Mouse (Mus musculus) T-helper 1 cell (primary cell): Measurements from ENCODE around the gene Nlrp10.

Source experiments
- in situ Hi-C: fragments of 300-600 bp; cut with MboI, MseI; formaldehyde crosslinking; loops from one replicate; pipeline ENCODE4 v1.15.1; 2025; ENCODE audit warnings: high pct_unique_total_duplicates

Nlrp10 gene

DNA sequence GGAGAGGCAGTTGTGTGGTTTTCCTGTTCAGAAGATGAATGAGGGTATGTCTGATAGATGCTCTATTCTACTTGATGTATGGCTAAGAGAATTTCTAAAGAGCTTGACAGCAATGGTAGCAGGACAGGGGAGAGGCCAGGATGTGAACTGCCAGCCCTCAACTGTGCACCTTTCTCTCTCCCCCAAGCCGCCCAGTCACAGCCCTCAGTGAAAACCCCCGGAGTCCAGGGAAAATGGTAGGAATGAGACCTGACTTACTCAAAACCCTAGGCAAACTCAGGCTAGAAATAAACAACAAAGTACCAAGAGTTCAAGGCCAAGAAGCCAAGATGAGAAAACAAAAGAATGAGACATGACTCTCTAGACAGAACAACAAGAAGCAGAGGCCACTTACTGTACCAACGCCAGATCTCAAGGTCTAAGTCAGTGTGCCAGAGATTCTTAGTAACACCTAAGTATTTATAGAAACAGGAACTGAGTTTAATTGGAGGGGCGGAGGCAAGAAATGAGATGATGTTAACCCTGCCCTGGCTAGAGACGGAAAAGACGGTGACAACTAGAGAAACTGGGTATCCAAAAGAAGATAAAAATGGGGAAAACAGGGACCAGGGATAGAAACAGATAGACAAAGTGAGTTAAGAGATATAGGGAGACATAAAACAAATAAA lies at the start of gene Nlrp10:
TSS of gene Nlrp10 (minus strand) at position 453 of the 668 bp plus-strand sequence.
- in situ Hi-C loops, result no loop called here

DNA sequence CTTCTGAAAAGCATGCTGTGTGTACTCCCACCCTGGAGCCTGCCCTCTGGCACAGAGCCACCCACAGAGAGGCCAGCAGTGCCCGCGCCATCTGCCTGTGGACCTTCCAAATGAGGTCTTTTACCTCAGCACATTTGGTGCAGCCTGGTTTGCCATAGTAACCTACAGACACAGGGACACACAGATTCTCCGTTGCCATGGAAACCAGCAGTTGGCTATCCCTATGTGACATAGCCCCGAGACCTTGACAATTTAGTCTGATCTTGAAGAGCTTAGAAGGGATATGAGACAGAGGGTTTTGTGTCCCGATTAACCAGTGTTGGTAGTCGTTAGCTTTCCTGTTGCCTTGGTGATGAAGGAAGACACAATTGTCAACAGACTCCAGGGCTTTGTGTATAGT lies 42.3 kb upstream of the Nlrp10 start:
- in situ Hi-C loops, result no loop called here

- in situ Hi-C loops, result loop anchor here (5.0 kb wide), 1 partner anchor 54 kb away; no protein-coding TSS in a partner anchor
Measured at GRCm38 (mm10) chr7:108968201-108968600, 38.2 kb upstream of the Nlrp10 start.

GRCm38 (mm10) chr7:108966742-108967362 lies 36.9 kb upstream of the Nlrp10 start:
- in situ Hi-C loops, result loop anchor here (5.0 kb wide), 1 partner anchor 55 kb away; no protein-coding TSS in a partner anchor

- in situ Hi-C loops, result loop anchor here (5.0 kb wide), 1 partner anchor 56 kb away; no protein-coding TSS in a partner anchor
Measured at GRCm38 (mm10) chr7:108965968-108966367, 36.0 kb upstream of the Nlrp10 start.

DNA sequence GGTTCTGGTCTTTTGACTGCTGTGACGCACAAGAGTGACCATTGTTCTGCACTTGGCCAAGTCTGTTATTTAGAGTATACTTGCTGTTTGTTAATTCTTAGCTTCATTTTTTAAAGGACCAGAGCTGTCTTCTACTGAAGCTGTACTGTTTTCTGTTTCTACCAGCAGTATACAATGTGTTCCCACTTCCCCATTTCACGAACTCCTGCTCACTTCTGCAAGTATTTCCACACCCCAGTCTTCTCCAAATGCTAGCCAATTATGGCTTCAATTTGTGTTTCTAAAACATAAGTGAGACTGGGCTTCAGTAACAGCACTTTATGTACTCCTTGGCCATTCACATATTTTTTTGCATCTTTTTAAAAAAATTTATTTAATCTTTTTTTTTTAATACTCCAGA lies 27.8 kb upstream of the Nlrp10 start:
- in situ Hi-C loops, result no loop called here

DNA sequence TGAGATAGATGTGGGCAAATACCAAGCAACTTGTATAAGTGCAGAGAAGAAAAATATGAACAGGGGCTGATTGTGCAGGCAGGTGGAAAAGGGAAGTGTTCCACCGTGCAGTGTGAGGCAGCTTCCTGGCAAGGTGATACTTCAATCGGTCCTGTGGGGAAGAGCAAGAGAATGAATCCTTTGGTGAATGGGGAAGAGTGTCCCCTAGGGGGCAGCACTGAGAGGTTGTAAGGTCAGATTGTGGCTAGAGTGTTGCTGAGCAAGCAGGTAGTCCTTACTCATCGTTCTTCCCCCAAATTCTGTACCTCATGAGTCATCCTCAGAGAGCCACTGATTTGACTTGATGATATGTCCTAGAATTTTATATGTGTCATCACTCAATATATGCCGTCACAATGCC lies 24.2 kb upstream of the Nlrp10 start:
- in situ Hi-C loops, result no loop called here

GRCm38 (mm10) chr7:108952801-108953200 lies 22.8 kb upstream of the Nlrp10 start:
- in situ Hi-C loops, result no loop called here

DNA sequence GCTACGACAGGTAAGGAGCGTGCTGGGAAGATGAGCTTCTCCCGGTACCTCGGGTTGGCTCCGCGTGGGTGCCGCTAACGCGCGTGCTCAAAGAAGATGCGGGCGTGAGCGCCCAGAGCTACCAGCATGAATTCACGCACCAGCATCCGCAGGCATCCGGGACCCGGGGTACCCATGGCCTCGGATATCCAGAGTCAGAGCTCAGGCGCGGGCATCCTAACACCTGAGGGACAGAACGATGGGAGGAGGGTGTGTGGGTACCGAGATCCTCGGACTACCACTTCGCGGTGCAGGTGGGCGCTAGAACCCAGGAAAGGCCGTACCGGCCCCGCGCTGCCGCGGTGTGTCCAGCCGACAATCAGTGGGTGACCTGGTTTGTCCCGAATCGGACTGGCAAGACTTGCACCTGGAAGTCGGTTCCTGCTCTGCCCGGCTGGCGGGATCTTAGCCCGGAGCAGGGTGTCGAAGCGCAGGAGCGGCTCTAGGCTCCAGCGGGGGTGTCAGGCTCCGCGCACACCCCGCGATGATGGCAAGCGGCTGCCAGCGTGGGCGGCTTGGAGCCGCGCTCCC lies 20.9 kb upstream of the Nlrp10 start:
- in situ Hi-C loops, result no loop called here

- in situ Hi-C loops, result no loop called here
Measured at GRCm38 (mm10) chr7:108950312-108950761, 20.4 kb upstream of the Nlrp10 start, which contains the start of gene Tub. Gene Tub (plus strand): TSS chr7:108950338.

- in situ Hi-C loops, result no loop called here
Measured at GRCm38 (mm10) chr7:108949301-108949700, 19.3 kb upstream of the Nlrp10 start.

- in situ Hi-C loops, result no loop called here
Measured at GRCm38 (mm10) chr7:108948611-108949010, 18.6 kb upstream of the Nlrp10 start.

- in situ Hi-C loops, result no loop called here
Measured at GRCm38 (mm10) chr7:108944002-108944401, 14.0 kb upstream of the Nlrp10 start.

- in situ Hi-C loops, result no loop called here
Measured at GRCm38 (mm10) chr7:108941466-108941865, 11.5 kb upstream of the Nlrp10 start.

GRCm38 (mm10) chr7:108936591-108936990 lies 6.6 kb upstream of the Nlrp10 start:
- in situ Hi-C loops, result no loop called here

DNA sequence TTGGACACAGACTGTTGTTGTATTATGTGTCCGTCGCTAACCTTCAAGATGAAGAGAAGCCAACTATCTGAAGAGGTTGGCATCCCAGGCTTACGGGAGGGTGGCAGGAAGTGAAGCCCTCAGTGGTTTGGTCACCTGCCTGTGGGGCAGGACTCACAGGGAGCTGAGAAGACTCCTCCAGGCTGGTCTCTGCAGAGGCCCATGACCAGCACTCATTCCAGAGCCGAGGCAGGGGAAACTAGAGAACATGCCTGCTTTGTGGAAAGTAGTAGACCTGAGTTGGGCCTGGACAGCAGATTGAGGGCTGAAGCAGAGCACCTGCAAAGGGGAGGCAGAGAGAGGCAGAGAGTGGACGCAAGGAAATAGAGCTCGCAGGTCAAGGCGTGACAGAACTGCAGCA lies 5.4 kb upstream of the Nlrp10 start:
- in situ Hi-C loops, result no loop called here

DNA sequence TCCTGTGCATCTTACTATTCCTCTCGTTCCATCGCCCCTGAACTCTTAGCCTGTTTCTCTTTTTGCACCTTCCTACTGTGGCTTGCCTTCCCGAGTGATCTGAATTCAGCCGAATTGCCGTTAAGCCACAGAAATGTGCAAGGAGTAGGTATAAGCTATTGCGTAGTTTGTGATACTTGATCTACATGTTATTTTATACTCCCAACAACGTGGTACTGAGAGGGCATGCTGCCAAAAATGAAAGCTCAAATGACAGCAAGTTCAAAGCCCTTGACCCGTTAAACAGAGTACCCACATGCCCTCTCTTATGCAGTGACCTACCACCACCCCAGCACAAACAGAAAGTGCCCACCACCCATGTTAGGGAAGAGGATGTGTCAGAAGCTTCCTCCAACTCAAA lies 4.9 kb upstream of the Nlrp10 start:
- in situ Hi-C loops, result no loop called here

GRCm38 (mm10) chr7:108933794-108934731 lies 4.1 kb upstream of the Nlrp10 start, which contains the start of gene Eif3f:
Gene Eif3f (plus strand): TSS chr7:108934417.
- in situ Hi-C loops, result no loop called here

DNA sequence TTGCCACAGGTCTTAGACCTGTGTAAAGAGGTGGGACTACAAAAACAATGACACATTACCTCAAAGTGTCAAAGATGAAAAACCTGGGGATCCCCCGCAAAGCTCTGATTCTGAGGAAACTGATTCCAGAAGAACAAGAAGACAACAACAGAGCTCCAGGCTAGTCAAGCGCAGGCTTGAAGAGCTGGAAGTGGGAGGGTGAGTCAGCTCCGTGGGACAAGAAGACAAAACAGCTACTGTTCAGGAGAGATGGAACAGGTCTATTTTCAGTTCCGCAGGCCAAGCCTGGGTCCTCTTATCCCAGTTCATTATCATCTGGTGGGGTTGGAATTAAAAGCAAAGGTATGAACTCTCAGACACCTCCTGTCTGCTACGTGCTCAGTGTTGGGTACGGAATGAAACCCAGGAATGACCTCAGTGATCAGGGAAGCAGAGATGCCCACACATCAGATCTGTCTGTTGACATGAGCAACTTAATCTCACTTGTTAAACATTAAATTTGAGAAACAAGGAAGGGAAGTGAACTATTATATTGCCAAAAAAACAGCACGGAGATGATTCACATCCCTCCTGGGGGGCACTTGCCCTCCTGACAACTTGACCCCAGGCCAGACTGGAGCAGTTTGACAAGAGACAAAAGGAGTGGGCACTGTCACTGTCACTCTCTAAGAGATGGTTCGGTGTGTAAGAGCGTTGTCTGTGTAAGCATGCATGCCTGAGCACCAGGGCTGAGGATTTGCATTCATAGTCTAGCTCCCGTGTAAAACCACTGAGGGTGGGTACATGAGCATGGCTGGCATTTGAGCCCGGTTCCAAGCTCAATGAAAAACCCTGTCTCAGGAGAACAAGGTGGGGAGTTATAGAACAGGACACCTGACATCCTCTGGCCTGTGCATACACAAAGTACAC lies 1.4 kb downstream of the Nlrp10 start:
- in situ Hi-C loops, result no loop called here

DNA sequence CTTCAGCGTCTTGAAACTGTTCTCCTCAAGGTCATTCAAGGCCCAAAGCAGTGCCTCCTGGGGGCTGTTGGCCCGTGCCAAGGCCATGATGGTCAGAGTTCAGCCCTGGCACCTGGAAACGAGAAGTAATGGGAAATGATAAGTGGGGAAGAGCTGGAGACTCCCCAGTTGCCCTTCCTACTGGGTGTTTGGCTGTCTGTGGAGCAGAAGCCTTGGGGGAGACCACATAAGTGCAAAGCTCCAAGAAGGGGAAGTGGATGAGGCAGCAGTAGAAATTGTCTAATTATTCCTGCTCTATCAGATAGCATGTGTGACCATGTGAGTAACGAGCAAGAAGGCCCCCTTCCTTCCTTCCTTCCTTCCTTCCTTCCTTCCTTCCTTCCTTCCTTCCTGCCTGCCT lies 2.9 kb downstream of the Nlrp10 start:
- in situ Hi-C loops, result no loop called here

DNA sequence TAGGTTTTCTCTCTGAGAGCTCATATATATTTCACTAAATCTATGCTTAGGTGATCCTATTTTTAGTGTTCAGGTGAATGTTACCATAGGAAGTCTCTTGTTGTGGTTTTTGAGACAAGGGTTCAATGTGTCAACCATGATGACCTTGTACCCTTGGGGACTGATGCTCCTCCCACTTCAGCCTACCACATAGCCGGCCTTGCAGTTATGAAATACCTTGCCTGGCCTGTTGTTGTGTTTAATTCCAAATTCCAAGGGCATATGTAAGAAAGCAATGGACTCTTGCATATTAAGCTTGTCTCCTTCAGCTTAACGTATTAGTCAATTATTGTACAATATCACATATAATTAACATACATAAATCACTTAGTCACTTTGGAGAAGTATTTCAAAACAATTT lies 26.0 kb downstream of the Nlrp10 start:
- in situ Hi-C loops, result no loop called here
